Mouse (Mus musculus) 416B (cell line): ENCODE measurements around the gene Fam131b.

Experiments
- DNase-seq: peaks from one replicate; pipeline ENCODE4 v3.0.0; 2011; ENCODE audit warnings: low read depth

Fam131b gene

DNA sequence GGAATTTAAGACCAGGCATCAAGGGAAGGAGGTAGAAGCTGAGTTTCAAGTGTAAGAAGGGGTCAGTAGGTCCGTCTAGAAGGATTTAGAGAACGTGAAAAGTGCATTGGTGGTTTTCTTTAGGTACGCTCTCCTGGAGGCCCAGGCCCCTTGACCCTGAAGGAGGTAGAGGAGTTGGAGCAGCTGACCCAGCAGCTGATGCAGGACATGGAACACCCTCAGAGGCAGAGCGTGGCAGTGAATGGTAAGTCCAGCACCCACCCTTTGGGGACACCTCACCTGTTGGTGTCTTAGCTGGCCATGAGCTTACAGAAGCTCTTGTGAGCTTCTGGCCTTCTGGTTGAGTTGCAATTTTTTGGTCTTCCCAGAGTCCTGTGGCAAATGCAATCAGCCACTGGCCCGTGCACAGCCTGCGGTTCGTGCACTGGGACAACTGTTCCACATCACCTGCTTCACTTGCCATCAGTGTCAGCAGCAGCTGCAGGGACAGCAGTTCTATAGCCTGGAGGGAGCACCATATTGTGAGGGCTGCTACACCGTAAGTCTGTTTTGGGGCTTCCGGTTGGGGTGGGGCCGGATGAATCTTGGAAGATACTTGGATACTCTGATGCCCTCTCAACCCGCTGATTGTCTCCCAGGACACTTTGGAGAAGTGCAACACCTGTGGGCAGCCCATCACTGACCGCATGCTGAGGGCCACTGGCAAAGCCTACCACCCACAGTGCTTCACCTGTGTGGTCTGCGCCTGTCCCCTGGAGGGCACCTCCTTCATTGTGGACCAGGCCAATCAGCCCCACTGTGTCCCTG, 31.6 kb upstream of the Fam131b start:
- no peak for DNase-seq

GRCm38 (mm10) chr6:42355366-42355765, 30.9 kb upstream of the Fam131b start:
- no peak for DNase-seq

GRCm38 (mm10) chr6:42354076-42355019, 29.9 kb upstream of the Fam131b start:
- DNase-seq: peak; percentile 97

- peak; percentile 95 for DNase-seq
These were observed 28.7 kb upstream of the Fam131b start for GRCm38 (mm10) chr6:42353180-42353579.

GRCm38 (mm10) chr6:42352486-42352846, 28.0 kb upstream of the Fam131b start:
- no peak for DNase-seq

DNA sequence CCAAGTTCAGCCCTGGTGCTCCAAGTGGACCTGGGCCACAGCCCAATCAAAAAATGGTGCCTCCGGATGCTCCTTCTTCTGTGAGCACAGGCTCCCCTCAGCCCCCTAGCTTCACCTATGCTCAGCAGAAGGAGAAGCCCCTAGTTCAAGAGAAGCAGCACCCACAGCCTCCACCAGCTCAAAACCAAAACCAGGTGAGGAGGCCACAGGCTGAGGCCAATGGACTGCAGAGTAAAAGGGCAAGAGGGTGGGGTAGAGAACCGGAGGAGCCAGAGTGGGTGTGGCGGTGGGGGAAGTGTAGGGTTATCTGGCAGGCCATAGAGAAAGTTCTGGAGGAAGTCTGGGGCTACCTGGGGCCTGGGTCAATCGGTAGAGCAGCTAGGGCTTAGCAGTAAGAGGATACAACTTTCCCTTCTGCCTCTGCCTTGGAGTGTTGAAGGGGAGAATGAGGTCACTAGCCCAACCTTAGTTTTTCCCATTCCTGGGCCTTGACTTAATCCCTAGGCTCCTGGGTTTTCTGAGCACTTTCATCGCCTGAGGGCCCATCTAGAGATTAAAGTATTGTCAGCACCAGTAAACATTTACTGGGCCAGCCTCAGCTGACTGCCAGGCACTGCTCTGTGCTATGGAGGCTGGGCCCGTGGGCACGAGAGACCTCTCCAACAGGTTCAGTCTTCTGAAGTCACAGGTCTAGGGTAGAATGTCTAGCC, 27.5 kb upstream of the Fam131b start:
- DNase-seq: peak; percentile 40

DNA sequence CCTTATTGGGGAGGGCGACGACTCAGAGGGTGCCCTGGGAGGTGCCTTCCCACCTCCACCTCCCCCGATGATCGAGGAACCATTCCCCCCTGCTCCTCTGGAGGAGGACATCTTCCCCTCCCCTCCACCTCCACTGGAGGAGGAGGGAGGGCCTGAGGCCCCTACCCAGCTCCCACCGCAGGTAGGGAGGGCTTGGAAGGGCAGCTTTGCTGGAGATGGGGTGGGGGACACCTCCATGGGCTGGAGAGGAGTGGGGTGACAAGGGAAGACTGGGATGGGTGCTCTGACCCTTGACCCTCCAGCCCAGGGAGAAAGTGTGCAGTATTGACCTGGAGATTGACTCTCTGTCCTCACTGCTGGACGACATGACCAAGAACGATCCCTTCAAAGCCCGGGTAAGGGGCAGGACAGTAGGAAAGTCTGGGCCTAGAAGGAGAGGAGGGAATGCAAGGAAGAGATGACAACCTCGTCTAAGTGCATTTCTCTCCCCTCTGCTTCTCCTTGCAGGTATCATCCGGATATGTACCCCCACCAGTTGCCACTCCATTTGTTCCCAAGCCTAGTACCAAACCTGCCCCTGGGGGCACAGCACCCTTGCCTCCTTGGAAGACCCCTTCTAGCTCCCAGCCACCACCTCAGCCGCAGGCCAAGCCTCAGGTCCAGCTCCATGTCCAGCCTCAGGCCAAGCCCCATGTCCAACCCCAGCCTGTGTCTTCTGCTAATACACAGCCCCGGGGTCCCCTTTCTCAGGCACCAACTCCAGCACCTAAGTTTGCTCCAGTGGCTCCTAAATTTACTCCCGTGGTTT, 26.7 kb upstream of the Fam131b start:
- DNase-seq: no peak

GRCm38 (mm10) chr6:42350021-42350967, 25.9 kb upstream of the Fam131b start:
- DNase-seq: peak; percentile 29

DNA sequence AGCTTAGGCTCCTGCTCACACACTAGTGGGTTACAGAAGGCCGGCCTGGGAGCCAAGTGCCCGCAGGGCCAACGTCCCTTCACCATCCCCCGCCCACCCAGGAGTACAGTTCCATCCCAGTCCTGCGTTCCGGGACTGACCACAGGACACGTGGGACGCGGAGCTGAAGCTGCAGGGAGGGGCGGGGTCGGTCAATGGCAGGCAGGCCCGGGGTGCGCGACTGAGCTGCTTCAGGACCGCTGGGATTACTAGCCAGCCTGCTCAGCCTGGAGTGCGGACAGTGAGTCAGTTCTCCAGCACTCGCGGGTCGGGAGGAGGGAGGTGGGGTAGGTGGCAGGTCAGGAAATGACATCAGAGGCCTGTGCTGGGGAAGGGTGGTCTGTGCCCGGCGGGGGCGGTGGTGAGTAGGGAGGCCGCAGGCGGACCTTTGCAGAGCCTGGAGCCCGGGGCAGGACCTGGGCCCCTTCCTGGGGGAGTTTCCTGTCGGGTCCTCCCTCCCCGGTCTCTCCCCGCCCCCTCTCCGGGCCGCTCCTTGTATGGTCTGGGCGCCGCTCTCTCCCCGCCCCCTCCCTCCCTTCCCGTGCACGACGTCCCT, 25.1 kb upstream of the Fam131b start, which contains the start of gene Zyx:
TSS of gene Zyx (plus strand) at position 205 of the 595 bp plus-strand sequence.
- peak; percentile 97 for DNase-seq

GRCm38 (mm10) chr6:42349006-42349425, 24.6 kb upstream of the Fam131b start:
- peak; percentile 84 for DNase-seq

- DNase-seq: no peak
These were observed 24.0 kb upstream of the Fam131b start for GRCm38 (mm10) chr6:42348281-42349005.

GRCm38 (mm10) chr6:42344255-42344654, 19.8 kb upstream of the Fam131b start:
- no peak for DNase-seq

- DNase-seq: peak; percentile 56
These were observed 19.1 kb upstream of the Fam131b start for GRCm38 (mm10) chr6:42343361-42344120.

DNA sequence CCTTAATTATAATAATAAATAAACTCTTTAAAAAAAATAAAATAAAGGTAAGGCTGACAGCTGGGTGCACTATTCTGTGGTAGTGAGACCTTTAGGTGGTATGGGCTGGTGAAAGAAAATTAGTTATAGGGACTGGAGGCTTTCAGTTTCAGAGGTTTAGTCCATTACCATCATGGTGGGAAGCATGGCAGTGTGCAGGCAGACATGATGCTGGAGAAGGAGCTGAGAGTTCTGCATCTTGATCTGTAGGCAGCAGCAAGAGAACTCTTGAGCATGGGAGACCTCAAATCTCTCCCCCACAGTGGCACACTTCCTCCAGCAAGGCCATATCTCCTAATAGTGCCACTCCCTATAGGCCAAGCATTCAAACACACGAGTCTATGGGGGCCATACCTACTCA, 17.7 kb upstream of the Fam131b start:
- DNase-seq: no peak

DNA sequence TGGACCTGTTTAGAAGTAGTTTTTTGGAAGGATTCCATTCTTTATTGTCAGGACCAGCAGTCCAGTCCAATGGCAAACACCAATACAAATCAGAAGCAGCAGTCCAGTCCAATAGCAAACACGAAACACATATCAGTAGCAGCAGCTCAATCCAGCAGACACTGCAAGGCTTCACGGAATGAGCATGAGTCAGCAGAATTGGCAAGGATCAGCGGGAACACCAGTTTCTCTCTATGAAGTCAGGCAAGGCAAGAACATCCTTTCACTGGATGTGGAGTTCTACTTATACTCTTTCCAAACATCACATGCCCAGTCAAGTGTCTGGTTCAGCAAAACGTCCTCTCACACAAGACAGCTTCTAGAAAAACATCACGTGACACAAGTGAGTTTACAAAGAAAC, 15.5 kb upstream of the Fam131b start:
- DNase-seq: no peak

GRCm38 (mm10) chr6:42339189-42339588, 14.7 kb upstream of the Fam131b start:
- no peak for DNase-seq

DNA sequence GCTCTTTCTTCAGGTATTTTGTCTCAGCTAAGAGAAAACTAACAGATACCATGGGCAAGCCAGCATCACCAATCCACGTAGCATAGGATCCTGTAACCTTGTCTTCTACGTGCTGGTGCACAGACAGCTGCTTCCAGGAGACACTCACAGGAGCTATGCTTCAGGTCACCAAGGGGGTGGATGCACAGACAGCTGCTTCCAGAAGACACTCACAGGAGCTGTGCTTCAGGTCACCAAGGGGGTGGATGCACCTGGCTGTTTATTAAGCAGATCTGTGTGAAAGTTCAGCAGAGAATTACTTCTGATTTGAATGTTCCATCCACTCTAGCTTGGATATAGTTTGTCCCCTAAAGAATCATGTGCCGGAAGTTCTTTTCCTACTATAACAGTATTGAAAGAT, 6.5 kb upstream of the Fam131b start:
- DNase-seq: no peak

DNA sequence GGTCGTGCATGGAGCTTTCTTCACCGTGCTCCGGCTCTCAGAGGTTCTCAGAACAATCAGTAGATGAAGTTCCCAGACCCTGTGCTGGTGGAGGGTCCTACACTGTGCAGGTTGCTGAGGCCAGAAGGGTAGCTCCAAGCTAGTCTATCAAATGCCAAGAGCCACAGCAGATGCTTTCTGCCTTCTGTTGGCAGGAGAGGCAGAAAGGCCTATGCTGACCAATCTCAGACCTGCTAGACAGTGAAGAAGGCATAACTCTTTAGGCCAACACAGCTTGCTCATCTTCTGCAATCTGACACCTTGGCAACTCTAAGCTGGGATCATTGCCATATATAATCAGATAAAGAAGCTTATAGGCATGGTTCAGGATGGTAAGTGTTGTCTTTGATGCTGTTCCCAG, 5.8 kb upstream of the Fam131b start:
- DNase-seq: no peak
